Mouse (Mus musculus) heart, adult 2 months (tissue): ENCODE data around the gene Slc22a8.

Experiments
- CTCF ChIP-seq: fragments of 200-600 bp; IDR thresholded peaks from 2 replicates; pipeline ENCODE4 v1.8.1; 2022; ENCODE audit warnings: antibody characterized with exemption, mild to moderate bottlenecking, moderate library complexity
- POLR2A ChIP-seq: fragments of 200-500 bp; IDR thresholded peaks from 2 replicates; pipeline ENCODE4 v1.6.1; 2011; ENCODE audit warnings: mild to moderate bottlenecking, low read depth, low read length, control low read depth; ENCODE audit not compliant: insufficient read depth

GRCm38 (mm10) chr19:8614343-8614742, 23.3 kb downstream of the Slc22a8 start:
- TF ChIP-seq CTCF, result no peak
- TF ChIP-seq POLR2A, result no peak
